Mouse (Mus musculus): Measurements from ENCODE around the gene Ubqln4. TPM values are rescaled to one million over a fixed set of nuclear protein-coding genes. Genes with fewer than 3 reads are reported as not detected.
"Not testable (repeated sequence)": the region's sequence is repeated elsewhere in the genome, so short reads cannot be mapped to it uniquely, and the experiment has no call there.

Gene Ubqln4
- polyA plus RNA-seq, 2 experiments, result 52.5 to 90.4 TPM

DNA sequence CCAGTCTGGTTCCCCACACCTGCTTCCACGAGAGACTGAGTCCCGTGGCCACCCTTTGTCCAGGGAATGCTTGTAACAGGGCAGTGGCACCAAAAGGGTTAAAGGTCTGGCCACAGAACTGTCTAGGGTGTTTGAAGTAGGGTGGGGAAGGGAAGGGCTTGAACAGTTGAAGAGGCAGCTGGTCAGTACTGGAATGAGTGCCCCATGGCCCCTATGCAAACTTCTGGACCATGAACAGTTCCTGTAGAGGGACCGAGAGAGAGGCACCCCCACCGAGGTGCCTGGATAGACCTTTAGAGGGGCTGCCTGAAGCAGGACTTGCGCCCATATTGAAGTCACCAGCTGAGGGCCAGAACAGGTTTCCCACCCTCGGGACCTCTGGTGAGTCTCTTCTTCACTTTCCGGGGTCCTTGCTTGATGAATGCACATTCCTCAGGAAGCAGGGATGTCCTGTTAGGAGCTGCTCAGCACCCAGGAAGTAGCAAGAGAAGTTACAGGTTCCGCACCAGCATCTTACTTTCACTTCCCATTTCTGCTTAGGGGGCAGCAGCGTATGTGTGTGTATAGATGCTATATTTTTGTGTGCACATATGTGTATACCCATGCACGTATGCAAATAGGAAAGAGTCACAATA, 39.5 kb downstream of the Ubqln4 start:
- no peaks in the 10 kb centered on the region for H3K27me3 ChIP-seq (ENCODE audit: control insufficient read depth, insufficient read depth, low read length)
- H3K36me3 ChIP-seq (ENCODE audit: control insufficient read depth, insufficient read depth, low read length), result peaks cover 9% of the 10 kb centered on the region
- ATAC-seq (ENCODE audit: low FRiP score, low read depth) (no peak), DNase-seq (ENCODE audit: low spot score) (no peak)
- WGBS, result 75% methylated on average over 10 of the region's 10 CpGs
- no peak overlapping the region for H3K9ac ChIP-seq (ENCODE audit: low read depth, low read length, severe bottlenecking)
- H3K27ac ChIP-seq (replicated peaks; ENCODE audit: low read depth, low read length), result no peak overlapping the region
- peaks cover 5% of the 10 kb centered on the region; the same call in 1 of the 2 replicates for H3K4me1 ChIP-seq (ENCODE audit: control insufficient read depth, insufficient read depth, low read length)
- no peaks in the 10 kb centered on the region for H3K9me3 ChIP-seq (ENCODE audit: control insufficient read depth, low read length)
- H3K4me2 ChIP-seq (replicated peaks; ENCODE audit: low read depth, low read length, severe bottlenecking), result no peak overlapping the region
- no peak overlapping the region for H3K4me3 ChIP-seq (replicated peaks; ENCODE audit: low read length)
- TF ChIP-seq POLR2A (IDR thresholded peaks at IDR 0.05; ENCODE audit: borderline replicate concordance, extremely low read depth, insufficient read depth, insufficient read length), result no peak

DNA sequence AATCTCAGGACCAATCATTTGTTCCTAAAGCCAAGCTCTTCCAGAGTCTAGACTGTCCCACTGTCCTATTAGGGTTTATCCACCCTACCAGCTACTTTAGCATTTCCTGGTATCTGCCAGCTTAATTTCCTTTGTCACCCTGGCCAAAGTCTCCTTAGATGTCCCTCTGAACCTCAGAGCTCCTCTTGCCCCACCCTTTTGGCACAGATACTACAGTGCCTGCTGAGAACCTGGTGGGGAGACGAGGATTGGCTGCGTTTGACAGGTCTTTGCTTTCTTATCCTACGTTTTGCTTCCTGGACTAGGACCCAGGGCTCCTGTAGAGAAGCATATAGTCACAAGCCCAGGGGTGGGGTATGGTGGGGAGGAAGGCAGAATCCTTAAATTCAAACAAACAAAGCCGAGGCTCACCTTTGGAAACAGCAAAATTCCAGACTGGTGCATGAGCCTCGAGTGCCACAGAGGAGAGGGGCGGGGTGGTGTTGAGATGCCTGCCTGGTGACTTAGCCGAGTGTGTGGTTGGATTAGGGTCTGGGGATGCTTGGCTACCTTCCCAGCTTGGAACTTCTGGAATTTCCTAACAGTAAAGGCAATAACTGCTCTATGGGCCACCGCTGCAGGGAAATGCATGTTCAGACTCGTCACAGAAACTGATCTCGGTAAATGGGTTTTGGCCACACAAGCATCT, 40.5 kb downstream of the Ubqln4 start:
- Histone ChIP-seq H3K36me3 (ENCODE audit: control insufficient read depth, insufficient read depth, low read length) (no peaks in the 10 kb centered on the region; the same call in 1 of the 2 replicates), H3K4me3 (replicated peaks; ENCODE audit: low read length) (no peak overlapping the region), H3K4me1 (ENCODE audit: control insufficient read depth, insufficient read depth, low read length) (peaks cover 5% of the 10 kb centered on the region; the same call in 1 of the 2 replicates), H3K27ac (replicated peaks; ENCODE audit: low read depth, low read length) (no peak overlapping the region), H3K9ac (ENCODE audit: low read depth, low read length, severe bottlenecking) (no peak overlapping the region), H3K9me3 (ENCODE audit: control insufficient read depth, low read length) (no peaks in the 10 kb centered on the region), H3K27me3 (ENCODE audit: control insufficient read depth, insufficient read depth, low read length) (no peaks in the 10 kb centered on the region), H3K4me2 (replicated peaks; ENCODE audit: low read depth, low read length, severe bottlenecking) (peak overlapping the region; percentile 22; the same call in 1 of the 2 replicates)
- ATAC-seq (ENCODE audit: low FRiP score, low read depth), result peak; percentile 38; the same call in 1 of the 2 replicates
- WGBS, result 36% methylated on average over 10 of the region's 10 CpGs
- DNase-seq (ENCODE audit: low spot score), result peak; percentile 73
- TF ChIP-seq POLR2A (IDR thresholded peaks at IDR 0.05; ENCODE audit: borderline replicate concordance, extremely low read depth, insufficient read depth, insufficient read length), result no peak

DNA sequence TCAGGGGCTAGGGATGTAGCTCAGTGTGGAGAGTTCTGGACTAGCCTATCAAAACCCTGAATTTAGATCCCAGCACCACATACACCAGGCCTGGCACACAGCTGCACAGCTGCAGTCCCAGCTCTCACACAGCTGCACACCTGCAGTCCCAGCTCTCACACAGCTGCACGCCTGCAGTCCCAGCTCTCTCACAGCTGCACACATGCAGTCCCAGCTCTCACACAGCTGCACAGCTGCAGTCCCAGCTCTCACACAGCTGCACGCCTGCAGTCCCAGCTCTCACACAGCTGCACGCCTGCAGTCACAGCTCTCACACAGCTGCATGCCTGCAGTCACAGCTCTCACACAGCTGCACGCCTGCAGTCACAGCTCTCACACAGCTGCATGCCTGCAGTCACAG, 43.0 kb downstream of the Ubqln4 start:
- not testable (repeated sequence) for H3K36me3 ChIP-seq (ENCODE audit: control insufficient read depth, insufficient read depth, low read length); H3K27ac ChIP-seq (replicated peaks; ENCODE audit: low read depth, low read length); H3K9me3 ChIP-seq (ENCODE audit: control insufficient read depth, low read length); H3K4me1 ChIP-seq (ENCODE audit: control insufficient read depth, insufficient read depth, low read length); DNase-seq (ENCODE audit: low spot score); H3K27me3 ChIP-seq (ENCODE audit: control insufficient read depth, insufficient read depth, low read length); H3K9ac ChIP-seq (ENCODE audit: low read depth, low read length, severe bottlenecking); H3K4me2 ChIP-seq (replicated peaks; ENCODE audit: low read depth, low read length, severe bottlenecking); H3K4me3 ChIP-seq (replicated peaks; ENCODE audit: low read length); ATAC-seq (ENCODE audit: low FRiP score, low read depth)
- 68% methylated on average over 4 of the region's 4 CpGs for WGBS

DNA sequence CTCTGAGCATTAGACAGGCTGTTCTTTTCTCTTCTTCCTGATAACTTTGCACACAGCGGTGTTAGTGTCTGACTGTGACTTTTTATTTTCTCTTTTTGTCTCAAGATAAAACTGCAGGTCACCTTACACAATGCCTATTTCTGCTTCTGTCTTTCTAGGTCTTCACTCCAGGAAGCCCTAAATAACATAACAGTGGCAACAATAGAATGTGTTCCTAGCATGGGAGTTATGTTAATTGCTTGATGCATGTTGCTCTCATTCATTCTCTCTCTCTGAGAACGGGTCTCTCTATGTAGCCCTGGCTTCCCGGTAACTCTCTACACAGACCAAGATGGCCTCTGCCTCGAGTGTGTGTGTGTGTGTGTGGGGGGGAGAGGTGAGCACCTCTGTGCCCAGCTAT, 48.9 kb downstream of the Ubqln4 start:
- ATAC-seq (ENCODE audit: low FRiP score, low read depth), result no peak
- Histone ChIP-seq H3K27ac (replicated peaks; ENCODE audit: low read depth, low read length) (no peak overlapping the region), H3K36me3 (ENCODE audit: control insufficient read depth, insufficient read depth, low read length) (no peaks in the 10 kb centered on the region), H3K9ac (ENCODE audit: low read depth, low read length, severe bottlenecking) (no peak overlapping the region), H3K4me2 (replicated peaks; ENCODE audit: low read depth, low read length, severe bottlenecking) (no peak overlapping the region), H3K9me3 (ENCODE audit: control insufficient read depth, low read length) (no peaks in the 10 kb centered on the region), H3K4me3 (replicated peaks; ENCODE audit: low read length) (no peak overlapping the region), H3K4me1 (ENCODE audit: control insufficient read depth, insufficient read depth, low read length) (0 out of 2 replicates have a peak, but pooled peaks cover 2% of the 10 kb centered on the region), H3K27me3 (ENCODE audit: control insufficient read depth, insufficient read depth, low read length) (no peaks in the 10 kb centered on the region)
- DNase-seq (ENCODE audit: low spot score), result no peak
- 79% methylated on average over 4 of the region's 4 CpGs for WGBS
- TF ChIP-seq POLR2A (IDR thresholded peaks at IDR 0.05; ENCODE audit: borderline replicate concordance, extremely low read depth, insufficient read depth, insufficient read length), result no peak

DNA sequence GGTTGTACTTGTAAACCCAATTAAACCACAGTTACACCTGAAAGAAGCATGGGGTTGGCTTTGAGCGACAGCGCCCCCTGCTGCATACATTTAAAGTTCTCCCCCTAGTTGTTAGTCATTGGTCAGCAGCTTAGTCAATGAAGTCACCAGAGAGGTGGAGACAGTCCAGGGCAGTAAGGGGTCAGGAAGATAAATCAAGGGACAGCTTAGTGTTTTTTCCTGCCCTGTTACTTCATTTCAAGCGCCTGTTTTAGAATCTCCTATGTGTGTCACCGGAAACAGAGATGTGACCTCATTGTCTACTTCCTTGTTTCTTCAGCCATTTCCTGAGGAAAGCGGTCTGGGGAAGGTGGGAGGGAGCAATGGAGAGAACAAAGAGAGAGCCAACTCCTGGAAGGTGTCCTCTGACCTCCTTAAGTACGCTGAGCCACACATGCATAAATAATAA, 50.2 kb downstream of the Ubqln4 start:
- ATAC-seq (ENCODE audit: low FRiP score, low read depth) (no peak), DNase-seq (ENCODE audit: low spot score) (peak; percentile 65)
- Histone ChIP-seq H3K27ac (replicated peaks; ENCODE audit: low read depth, low read length) (no peak overlapping the region), H3K9me3 (ENCODE audit: control insufficient read depth, low read length) (no peaks in the 10 kb centered on the region), H3K27me3 (ENCODE audit: control insufficient read depth, insufficient read depth, low read length) (no peaks in the 10 kb centered on the region), H3K36me3 (ENCODE audit: control insufficient read depth, insufficient read depth, low read length) (no peaks in the 10 kb centered on the region), H3K4me3 (replicated peaks; ENCODE audit: low read length) (no peak overlapping the region), H3K4me2 (replicated peaks; ENCODE audit: low read depth, low read length, severe bottlenecking) (no peak overlapping the region), H3K4me1 (ENCODE audit: control insufficient read depth, insufficient read depth, low read length) (0 out of 2 replicates have a peak, but pooled peaks cover 7% of the 10 kb centered on the region), H3K9ac (ENCODE audit: low read depth, low read length, severe bottlenecking) (no peak overlapping the region)
- 24% methylated on average over 6 of the region's 6 CpGs for WGBS
- no peak for TF ChIP-seq POLR2A (IDR thresholded peaks at IDR 0.05; ENCODE audit: borderline replicate concordance, extremely low read depth, insufficient read depth, insufficient read length)
